Mouse (Mus musculus) heart, adult 2 months (tissue): ENCODE results near the gene Sult6b2.

Experiments used
- CTCF ChIP-seq: fragments of 200-600 bp; IDR thresholded peaks from 2 replicates; pipeline ENCODE4 v1.8.1; 2022; ENCODE audit warnings: antibody characterized with exemption, mild to moderate bottlenecking, moderate library complexity
- EP300 ChIP-seq: fragments of 200-500 bp; IDR thresholded peaks from 2 replicates; pipeline ENCODE4 v1.6.1; 2011; ENCODE audit warnings: low read depth, low read length, control low read depth; ENCODE audit not compliant: insufficient read depth
- POLR2A ChIP-seq: fragments of 200-500 bp; IDR thresholded peaks from 2 replicates; pipeline ENCODE4 v1.6.1; 2011; ENCODE audit warnings: mild to moderate bottlenecking, low read depth, low read length, control low read depth; ENCODE audit not compliant: insufficient read depth

GRCm38 (mm10) chr6:142756507-142757333, 47.6 kb downstream of the Sult6b2 start, which contains the start of gene Cmas:
- 0 out of 2 replicates have a peak, but pooled peaks have one; percentile 22 for TF ChIP-seq EP300
- TF ChIP-seq CTCF = no peak
- TF ChIP-seq POLR2A = peak; percentile 57; the same call in 1 of the 2 replicates
